Mouse (Mus musculus): ENCODE results near the gene Cdyl2.

DNA sequence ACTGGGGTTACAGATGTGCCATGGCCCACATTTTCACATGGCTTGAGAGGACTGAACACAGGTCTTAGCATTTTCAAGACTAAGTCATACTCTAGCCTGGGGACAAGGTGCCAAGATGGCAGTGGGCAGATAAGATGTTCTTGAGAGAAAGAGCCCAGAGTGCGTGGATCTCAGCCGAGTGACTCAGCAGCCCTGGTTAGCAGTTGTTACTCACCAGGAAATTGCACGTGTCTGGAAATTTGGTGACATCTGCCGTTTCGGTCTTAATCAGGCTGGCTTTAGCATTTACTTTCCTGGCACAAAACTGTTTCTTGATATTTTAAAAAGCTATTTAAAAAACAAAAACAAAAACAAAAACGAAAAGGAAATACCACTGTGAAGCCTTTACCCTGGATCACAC, 180.5 kb downstream of the Cdyl2 start:
- no peak for TF ChIP-seq POLR2A (IDR thresholded peaks at IDR 0.05; ENCODE audit: borderline replicate concordance, extremely low read depth, insufficient read depth, insufficient read length, poor library complexity, severe bottlenecking)
- no peak for TF ChIP-seq CTCF (IDR thresholded peaks at IDR 0.05; ENCODE audit: borderline replicate concordance, extremely low read depth, insufficient read depth, insufficient read length)

Measured in brain, embryonic 14.5 days (tissue).